Mouse (Mus musculus) CH12.LX (cell line): Measurements from ENCODE around the gene Tbata. TPM values are rescaled to one million over a fixed set of nuclear protein-coding genes. Genes with fewer than 3 reads are reported as not detected.
A peak's percentile ranks its signal among the peaks of the same experiment; 100 is the strongest.

Experiments used
- DNase-seq: peaks from one replicate; pipeline ENCODE4 v3.0.0-alpha.2; 2013; ENCODE audit errors: extremely low read depth
- H3K27ac ChIP-seq: 2 replicates; pipeline ENCODE4 v1.5.1; 2012; ENCODE audit warnings: low read depth, mild to moderate bottlenecking, control low read depth, moderate library complexity; ENCODE audit not compliant: insufficient read depth
- H3K27me3 ChIP-seq: replicated peaks from 2 replicates; pipeline ENCODE3; 2012; ENCODE audit warnings: inconsistent platforms
- H3K36me3 ChIP-seq, 2 experiments: replicated peaks in 1 of 2; 2 replicates each; pipeline versions ENCODE3 to v1.6.1; 2012; ENCODE audit warnings: inconsistent platforms in 1 of 2, low read length in 1 of 2, mild to moderate bottlenecking in 1 of 2, mixed read lengths in 1 of 2, moderate library complexity in 1 of 2; ENCODE audit not compliant: control insufficient read depth in 1 of 2, insufficient read depth in 1 of 2
- H3K4me1 ChIP-seq, 2 experiments: 2 replicates each; pipeline ENCODE4 v1.6.1; 2012; ENCODE audit warnings: inconsistent platforms in 1 of 2, moderate library complexity in 1 of 2; ENCODE audit not compliant: insufficient read depth in 2 of 2, control insufficient read depth in 1 of 2
- H3K4me2 ChIP-seq: 2 replicates; pipeline ENCODE4 v1.6.1; 2012; ENCODE audit warnings: low read depth, mild to moderate bottlenecking, control low read depth; ENCODE audit not compliant: poor library complexity, insufficient read depth, severe bottlenecking
- H3K4me3 ChIP-seq, 3 experiments: fragments of 150-350 bp in 1 of 3; sonication (generic) in 1 of 3; replicated peaks in 1 of 3; 2 replicates each; pipeline versions ENCODE3 to v1.5.1; 2011 to 2012; ENCODE audit warnings: low read depth in 2 of 3, low read length in 2 of 3, mild to moderate bottlenecking in 2 of 3, moderate library complexity in 2 of 3, control low read depth in 1 of 3, improper control_type of control experiment in 1 of 3, inconsistent platforms in 1 of 3, mixed read lengths in 1 of 3; ENCODE audit not compliant: poor library complexity in 1 of 3
- H3K79me2 ChIP-seq: replicated peaks from 2 replicates; pipeline ENCODE4 v1.6.1; 2012; ENCODE audit warnings: mild to moderate bottlenecking, moderate library complexity; ENCODE audit not compliant: control insufficient read depth, poor library complexity, insufficient read depth, severe bottlenecking; ENCODE audit errors: extremely low read depth
- H3K9ac ChIP-seq: 2 replicates; pipeline ENCODE4 v1.6.1; 2012; ENCODE audit warnings: low read depth, mild to moderate bottlenecking, control low read depth, moderate library complexity; ENCODE audit not compliant: insufficient read depth
- H3K9me3 ChIP-seq: replicated peaks from 2 replicates; pipeline ENCODE3; 2012; ENCODE audit warnings: low read length, inconsistent platforms, mixed read lengths
- CHD2 ChIP-seq: IDR thresholded peaks from 2 replicates; pipeline ENCODE4 v1.6.1; 2011; ENCODE audit warnings: low read length, improper control_type of control experiment
- E2F4 ChIP-seq: IDR thresholded peaks from 2 replicates; pipeline ENCODE4 v1.6.1; 2011; ENCODE audit warnings: low read depth, low read length, improper control_type of control experiment; ENCODE audit not compliant: insufficient replicate concordance
- JUN ChIP-seq: IDR thresholded peaks from 2 replicates; pipeline ENCODE4 v1.6.1; 2011; ENCODE audit warnings: low read depth, mild to moderate bottlenecking, low read length, improper control_type of control experiment, moderate library complexity; ENCODE audit not compliant: insufficient read depth
- KAT2A ChIP-seq: IDR thresholded peaks from 2 replicates; pipeline ENCODE4 v1.6.1; 2012; ENCODE audit warnings: low read length, improper control_type of control experiment, inconsistent platforms; ENCODE audit not compliant: insufficient replicate concordance
- MAZ ChIP-seq: IDR thresholded peaks from 2 replicates; pipeline ENCODE4 v1.6.1; 2012; ENCODE audit warnings: low read depth, mild to moderate bottlenecking, inconsistent platforms, low read length, improper control_type of control experiment, moderate library complexity
- MYC ChIP-seq: IDR thresholded peaks from 2 replicates; pipeline ENCODE4 v1.6.1; 2011; ENCODE audit warnings: low read depth, mild to moderate bottlenecking, improper control_type of control experiment, low read length
- NELFE ChIP-seq: IDR thresholded peaks from 2 replicates; pipeline ENCODE4 v1.6.1; 2011; ENCODE audit warnings: low read depth, low read length, improper control_type of control experiment
- NRF1 ChIP-seq: IDR thresholded peaks from 2 replicates; pipeline ENCODE4 v1.6.1; 2014; ENCODE audit warnings: low read depth, mild to moderate bottlenecking, inconsistent platforms, low read length, improper control_type of control experiment, moderate library complexity
- POLR2AphosphoS2 ChIP-seq: IDR thresholded peaks from 2 replicates; pipeline ENCODE4 v1.6.1; 2011; ENCODE audit warnings: low read depth, low read length, improper control_type of control experiment
- RCOR1 ChIP-seq: conservative IDR thresholded peaks from 2 replicates; pipeline ENCODE4 v1.6.1; 2012; ENCODE audit warnings: low read depth, mild to moderate bottlenecking, inconsistent platforms, low read length, improper control_type of control experiment
- TBP ChIP-seq: conservative IDR thresholded peaks from 2 replicates; pipeline ENCODE4 v1.6.1; 2011; ENCODE audit warnings: low read depth, low read length, improper control_type of control experiment
- TCF12 ChIP-seq: IDR thresholded peaks from 2 replicates; pipeline ENCODE4 v1.6.1; 2014; ENCODE audit warnings: low read depth, mild to moderate bottlenecking, inconsistent platforms, low read length, improper control_type of control experiment
- USF1 ChIP-seq: IDR thresholded peaks from 2 replicates; pipeline ENCODE4 v1.6.1; 2014; ENCODE audit warnings: low read depth, mild to moderate bottlenecking, inconsistent platforms, low read length, improper control_type of control experiment
- USF2 ChIP-seq: conservative IDR thresholded peaks from 2 replicates; pipeline ENCODE4 v1.6.1; 2011; ENCODE audit warnings: low read depth, low read length, improper control_type of control experiment
- ZC3H11A ChIP-seq: IDR thresholded peaks from 2 replicates; pipeline ENCODE4 v1.6.1; 2012; ENCODE audit warnings: low read depth, mild to moderate bottlenecking, inconsistent platforms, low read length, improper control_type of control experiment
- ZMIZ1 ChIP-seq: IDR thresholded peaks from 2 replicates; pipeline ENCODE4 v1.6.1; 2012; ENCODE audit warnings: low read depth, mild to moderate bottlenecking, inconsistent platforms, low read length, improper control_type of control experiment
- dilution Hi-C: fragments of 300-500 bp; cut with MboI; formaldehyde crosslinking; loops from 2 replicates; pipeline ENCODE4 v1.14.3; 2020; ENCODE audit warnings: low sequenced_read_pairs; ENCODE audit not compliant: extremely low pct_unique_long_range_greater_than_20kb, extremely low pct_ligation_motif_present
- in situ Hi-C: fragments of 300-500 bp; cut with MboI; formaldehyde crosslinking; loops from 3 replicates; pipeline ENCODE4 v1.14.3; 2019; ENCODE audit warnings: low sequenced_read_pairs, low pct_ligation_motif_present, low pct_unique_long_range_greater_than_20kb, mixed read lengths
- polyA plus RNA-seq: library from polyadenylated mRNA; unstranded; fragments of >175 nt; gene quantifications from 2 replicates; pipeline ENCODE4 v1.2.1, GENCODE M21; 2012; ENCODE audit warnings: low read depth; ENCODE audit not compliant: insufficient read length
- total RNA-seq, 2 experiments: library from RNA; depleted of rRNA; stranded (reverse); fragments of 300-350 nt in 1 of 2; fragments of >200 nt in 1 of 2; gene quantifications; 2 replicates each; pipeline ENCODE4 v1.2.3; 2012 to 2014

The Tbata gene
- total and polyA plus RNA-seq, 3 experiments: 0.17 to 0.73 TPM; not detected in 1

- 0 out of 2 replicates have a peak, but pooled peaks have one; percentile 8 for TF ChIP-seq CHD2
- no peak for TF ChIP-seq RCOR1
- Histone ChIP-seq H3K4me2 (peak overlapping the region; percentile 25; the same call in 1 of the 2 replicates), H3K36me3 (peaks cover 0 to 20% of the 10 kb centered on the region in 2 experiments), H3K4me3 (no peak overlapping the region), H3K79me2 (no peaks in the 10 kb centered on the region), H3K9ac (no peak overlapping the region), H3K27me3 (no peaks in the 10 kb centered on the region), H3K9me3 (peaks cover 3% of the 10 kb centered on the region), H3K27ac (no peak overlapping the region), H3K4me1 (peaks cover 15 to 45% of the 10 kb centered on the region in 2 experiments)
- dilution Hi-C loops: no loop called here
- no peak for DNase-seq
- in situ Hi-C loops: no loop called here
Observed at GRCm38 (mm10) chr10:61188010-61188409, 16.3 kb downstream of the Tbata start.

- Histone ChIP-seq H3K27me3 (no peaks in the 10 kb centered on the region), H3K4me3 (no peak overlapping the region), H3K79me2 (no peaks in the 10 kb centered on the region; the same call in 1 of the 2 replicates), H3K9me3 (no peaks in the 10 kb centered on the region), H3K4me1 (peaks cover 10 to 32% of the 10 kb centered on the region in 2 experiments), H3K36me3 (peaks cover 16 to 63% of the 10 kb centered on the region in 2 experiments), H3K9ac (no peak overlapping the region), H3K27ac (no peak overlapping the region), H3K4me2 (no peak overlapping the region)
- in situ Hi-C loops (loop anchor here (5.0 kb wide), 1 partner anchor 128 kb away; no protein-coding TSS in a partner anchor), dilution Hi-C loops (no loop called here)
- TF ChIP-seq ZC3H11A (no peak), NRF1 (no peak), MAZ (no peak)
- no peak for DNase-seq
Observed at GRCm38 (mm10) chr10:61194611-61195010, 22.9 kb downstream of the Tbata start.

DNA sequence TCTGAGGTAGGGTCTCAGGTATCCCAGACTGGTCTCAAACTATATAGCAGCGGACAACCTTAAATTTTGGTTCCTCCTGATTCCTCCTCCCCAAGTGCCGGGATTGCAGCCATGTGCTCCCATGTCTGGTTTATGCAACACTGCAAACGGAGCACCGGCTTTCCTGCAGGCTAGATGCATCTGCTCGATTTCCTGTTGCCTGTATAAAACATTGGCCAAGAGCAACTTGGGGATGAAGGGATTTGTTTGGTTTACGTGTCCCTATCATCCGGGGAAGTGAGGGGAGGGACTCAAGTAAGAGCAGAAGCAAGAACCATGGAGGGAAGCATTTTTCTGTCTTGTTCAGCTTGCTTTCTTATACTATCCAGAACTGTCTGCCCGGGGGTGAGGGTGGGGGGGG lies 23.5 kb downstream of the Tbata start:
- H3K4me2 ChIP-seq: no peak overlapping the region
- H3K9me3 ChIP-seq: no peaks in the 10 kb centered on the region
- no peaks in the 10 kb centered on the region for H3K27me3 ChIP-seq
- no peak overlapping the region for H3K9ac ChIP-seq
- DNase-seq: no peak
- TF ChIP-seq ZC3H11A (no peak), E2F4 (no peak), ZMIZ1 (no peak), TCF12 (no peak), JUN (no peak), MYC (no peak), USF1 (no peak), NELFE (no peak), POLR2AphosphoS2 (no peak), USF2 (no peak), TBP (no peak), KAT2A (no peak)
- dilution Hi-C loops (no loop called here), in situ Hi-C loops (loop anchor here (5.0 kb wide), 1 partner anchor 127 kb away; no protein-coding TSS in a partner anchor)
- H3K27ac ChIP-seq: no peak overlapping the region
- no peak overlapping the region for H3K4me3 ChIP-seq
- no peaks in the 10 kb centered on the region; the same call in 1 of the 2 replicates for H3K79me2 ChIP-seq
- peaks cover 16 to 63% of the 10 kb centered on the region in 2 experiments for H3K36me3 ChIP-seq
- H3K4me1 ChIP-seq: peaks cover 10 to 32% of the 10 kb centered on the region in 2 experiments
